Mouse (Mus musculus): ENCODE measurements at regions not wholly inside any gene's neighbourhood (a gene's known extent, or its start where the extent isn't known, plus 50 kb on each side); places are given as distances from the start of the nearest gene placed in this dataset.
"Not testable (repeated sequence)": the region's sequence is repeated elsewhere in the genome, so short reads cannot be mapped to it uniquely, and the experiment has no call there.

DNA sequence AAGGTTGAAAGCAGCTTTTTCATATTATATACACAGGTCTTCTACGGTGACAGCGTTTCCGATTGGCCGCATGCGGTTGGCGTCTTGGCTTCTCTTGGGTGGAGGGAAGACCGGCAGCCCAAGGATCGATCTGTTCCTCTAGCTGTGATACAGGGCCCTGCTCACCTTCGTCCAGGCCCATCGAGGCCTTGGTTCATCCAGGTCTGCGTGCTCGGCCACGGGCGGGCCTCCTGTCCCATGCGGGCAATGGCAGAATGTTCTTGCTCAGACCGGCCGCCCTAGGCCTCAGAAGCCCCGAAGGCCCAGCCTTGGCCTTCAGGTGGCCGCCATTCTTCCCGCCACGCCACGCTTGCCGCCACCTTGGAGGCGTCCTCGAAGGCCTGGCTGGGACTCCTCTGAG, 194.4 kb upstream of the Ppp6c start:
- no peak for DNase-seq

DNA sequence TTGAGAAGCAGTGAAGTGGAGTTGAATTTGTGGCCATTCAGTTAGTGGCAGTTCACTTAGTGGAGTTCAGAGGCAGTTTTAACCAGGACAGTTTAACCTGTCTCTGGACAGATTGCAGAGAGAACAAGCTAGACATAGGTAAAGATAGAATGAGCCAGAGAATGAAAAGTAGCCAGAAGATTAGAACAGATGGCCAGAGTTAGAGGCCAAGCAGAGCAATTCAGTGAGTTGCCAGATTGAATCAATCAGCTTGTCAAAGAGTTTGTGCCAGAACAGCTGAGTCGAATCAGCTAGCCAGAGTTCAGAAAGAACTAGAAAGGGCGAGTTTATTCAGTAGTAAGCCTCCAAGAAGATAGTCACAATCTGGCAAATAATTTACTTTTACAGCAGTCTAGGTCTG, 174.1 kb upstream of the Ppp6c start:
- DNase-seq = no peak

DNA sequence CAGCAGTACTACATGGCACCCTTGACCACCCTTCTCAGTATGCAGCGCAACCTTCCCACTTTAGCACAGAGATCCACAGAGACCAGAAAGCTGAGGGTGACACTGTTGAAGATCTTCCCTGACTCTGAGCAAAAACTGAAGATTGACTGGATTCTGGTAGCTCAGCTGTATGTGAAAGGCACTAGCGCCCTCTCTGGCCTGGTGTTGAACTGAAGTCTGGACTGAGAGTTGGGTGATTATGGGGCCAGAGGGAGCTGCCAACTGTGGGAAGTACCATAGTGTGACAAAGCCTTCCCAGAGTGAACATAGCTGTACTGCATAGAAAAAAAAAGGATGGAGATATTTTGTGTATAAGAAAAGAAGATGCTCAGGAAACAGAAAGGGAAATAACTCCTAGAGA, 173.3 kb upstream of the Ppp6c start:
- DNase-seq = no peak

DNA sequence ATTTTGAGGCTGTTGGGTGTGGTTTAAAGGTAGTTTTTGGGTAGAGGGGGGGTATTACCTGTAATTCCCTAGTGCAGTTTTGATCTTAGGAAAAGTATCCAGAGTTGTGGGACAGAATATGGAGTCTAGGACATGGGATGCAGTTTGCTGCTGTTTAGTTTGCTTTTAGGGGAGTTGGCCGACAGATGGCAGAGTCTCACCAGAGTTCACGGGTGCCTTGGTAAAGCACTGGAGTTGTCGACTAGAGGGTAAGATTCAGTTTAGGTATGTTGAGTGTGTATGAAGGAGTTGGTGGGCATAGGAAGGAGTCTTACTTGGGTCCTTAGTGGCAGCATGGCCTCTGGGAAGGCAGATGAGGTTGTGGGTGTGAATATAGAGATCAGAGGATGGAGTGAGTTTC, 168.4 kb upstream of the Ppp6c start:
- no peak for DNase-seq

DNA sequence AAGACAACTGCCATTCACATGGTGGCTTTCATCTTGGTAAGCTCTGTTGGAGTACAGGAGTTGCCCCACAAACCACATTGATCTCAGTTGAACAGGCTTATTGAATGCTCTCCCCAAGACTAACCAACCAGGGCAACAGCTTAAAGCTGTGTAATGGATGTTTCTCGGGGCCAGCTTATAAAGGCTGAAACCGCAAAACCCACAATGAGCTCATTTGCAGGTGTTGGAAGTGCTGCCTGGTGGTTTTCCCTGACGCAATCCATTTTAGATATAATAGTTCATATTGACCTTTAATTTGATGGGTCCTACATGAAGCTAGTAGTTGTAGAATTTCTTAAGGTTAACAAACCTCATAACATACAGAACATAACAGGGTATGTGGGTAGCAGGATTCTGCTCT, 151.0 kb upstream of the Ppp6c start:
- no peak for DNase-seq

DNA sequence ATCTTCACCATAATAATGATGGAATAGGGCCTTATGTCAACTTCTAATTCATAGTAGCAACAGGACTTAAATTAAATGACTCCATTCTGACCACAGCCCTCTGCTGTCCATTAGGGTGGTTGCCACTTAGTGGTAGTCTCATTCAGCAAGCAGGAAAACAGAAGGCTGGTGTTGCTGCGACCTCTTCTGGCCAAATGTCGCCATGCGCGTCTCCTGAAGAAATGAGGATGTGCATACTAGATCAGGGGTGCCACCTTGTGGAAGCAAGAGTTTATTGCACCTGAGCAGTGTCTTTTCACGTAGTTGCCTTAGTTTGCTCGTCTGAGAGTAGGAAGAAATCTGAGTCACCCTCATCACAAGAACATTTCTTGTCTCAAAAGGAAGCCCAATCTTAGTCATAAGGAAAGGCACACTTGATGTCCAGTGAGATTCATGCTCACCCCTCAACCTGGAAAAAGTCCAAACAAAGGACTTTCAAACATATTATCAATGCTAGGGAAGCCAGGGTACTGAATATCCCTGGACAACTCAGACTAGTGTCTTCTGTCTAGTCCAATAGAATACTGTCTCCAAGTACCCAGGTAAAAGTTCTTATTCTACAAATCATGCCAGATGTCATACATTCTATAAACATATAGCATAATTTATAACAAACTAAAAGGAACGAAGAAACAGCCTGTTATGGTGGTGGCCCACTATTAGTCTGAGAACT, 147.0 kb upstream of the Ppp6c start:
- peak; percentile 86 for DNase-seq

DNA sequence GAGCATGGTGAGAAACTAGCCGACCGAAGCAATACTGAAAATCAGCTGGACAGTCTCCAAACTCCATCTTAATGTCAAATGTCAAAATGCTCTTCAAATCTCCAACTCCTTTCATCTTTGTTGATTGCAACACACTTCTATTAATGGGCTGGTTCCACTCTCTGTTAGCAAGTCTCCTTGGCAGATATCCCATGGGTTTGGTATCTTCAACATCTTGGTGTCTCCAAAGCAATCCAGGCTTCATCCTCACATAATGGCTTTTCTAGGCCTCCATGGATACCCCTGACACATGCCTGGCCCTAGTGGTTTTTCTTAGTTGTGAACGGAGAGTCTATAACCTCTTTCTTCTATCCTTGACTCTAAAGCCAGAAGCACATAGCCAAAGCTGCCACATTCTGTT, 118.0 kb upstream of the Ppp6c start:
- no peak for DNase-seq

DNA sequence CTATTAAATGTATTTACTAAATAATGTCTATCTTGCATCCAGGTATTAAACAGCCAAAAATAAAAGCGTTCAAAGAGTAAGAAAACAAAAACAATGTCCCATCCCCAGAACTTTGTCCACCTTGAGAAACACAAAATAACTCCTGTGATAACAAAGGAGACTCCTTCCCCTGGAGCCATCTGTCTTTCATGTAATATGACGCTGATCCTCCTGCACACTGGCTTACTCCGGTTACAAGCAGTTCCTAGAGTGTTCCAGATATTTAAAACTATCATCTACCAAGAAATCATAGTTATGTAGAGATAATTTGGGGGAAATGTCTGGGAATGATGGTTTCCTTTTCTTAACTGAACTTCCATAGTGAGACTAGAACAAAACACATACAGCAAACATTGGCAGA, 114.2 kb upstream of the Ppp6c start:
- DNase-seq = no peak

DNA sequence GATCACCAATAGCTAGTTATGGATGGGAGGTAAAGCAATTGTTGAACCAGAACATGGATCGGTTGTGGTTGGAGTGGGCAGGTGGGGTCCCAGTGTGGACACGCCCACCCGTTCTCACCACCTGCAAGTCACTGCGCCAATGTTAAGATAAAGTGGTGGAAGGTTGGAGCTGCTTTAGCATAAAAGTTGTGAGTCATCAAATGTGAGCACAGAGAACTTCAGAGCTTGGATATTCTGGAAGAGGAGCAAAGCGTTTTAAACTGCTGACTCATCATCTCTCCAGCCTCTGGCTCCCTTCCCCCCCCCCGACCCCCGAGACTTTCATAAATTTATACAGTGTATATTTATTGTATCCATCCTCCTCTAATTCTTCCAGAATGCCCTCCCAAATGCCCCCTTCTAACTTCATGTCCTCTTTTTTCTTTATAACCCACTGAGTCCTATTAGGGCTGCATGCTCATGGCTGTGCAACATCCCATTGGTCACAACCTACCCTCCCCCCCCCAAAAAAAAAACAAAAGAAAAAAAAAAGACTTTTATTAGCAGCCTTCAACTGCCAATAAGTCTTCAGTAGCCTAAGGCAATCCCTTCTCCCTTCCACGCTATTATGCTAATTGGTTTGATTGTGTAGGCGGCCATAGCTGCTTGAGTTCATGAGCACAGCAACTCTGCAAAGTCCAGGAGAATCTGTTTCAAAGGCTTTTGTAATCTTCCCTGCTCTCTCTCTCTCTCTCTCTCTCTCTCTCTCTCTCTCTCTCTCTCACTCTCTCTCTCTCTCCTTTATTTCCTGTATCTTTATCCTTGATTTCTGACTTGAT, 112.8 kb upstream of the Ppp6c start:
- no peak for DNase-seq

DNA sequence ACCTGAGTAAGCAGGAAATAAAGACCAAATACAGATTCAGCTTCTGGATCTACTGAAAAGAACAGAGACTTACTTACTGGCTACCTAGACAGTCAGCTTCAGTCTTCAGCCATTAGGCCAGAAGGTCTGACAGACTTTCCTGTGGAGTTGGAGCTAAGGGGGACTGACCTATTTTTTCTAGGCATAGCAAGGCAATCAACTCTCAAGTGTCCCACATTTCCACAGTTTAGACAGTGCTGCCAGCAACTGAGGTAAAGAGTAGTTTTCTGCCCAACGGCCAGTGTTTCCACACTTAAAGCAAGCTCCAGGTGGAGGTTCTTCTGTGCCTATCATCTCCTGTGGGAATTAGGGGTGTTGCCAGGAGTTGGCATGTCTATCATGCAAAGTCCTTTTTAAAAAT, 111.3 kb upstream of the Ppp6c start:
- peak; percentile 7 for DNase-seq

DNA sequence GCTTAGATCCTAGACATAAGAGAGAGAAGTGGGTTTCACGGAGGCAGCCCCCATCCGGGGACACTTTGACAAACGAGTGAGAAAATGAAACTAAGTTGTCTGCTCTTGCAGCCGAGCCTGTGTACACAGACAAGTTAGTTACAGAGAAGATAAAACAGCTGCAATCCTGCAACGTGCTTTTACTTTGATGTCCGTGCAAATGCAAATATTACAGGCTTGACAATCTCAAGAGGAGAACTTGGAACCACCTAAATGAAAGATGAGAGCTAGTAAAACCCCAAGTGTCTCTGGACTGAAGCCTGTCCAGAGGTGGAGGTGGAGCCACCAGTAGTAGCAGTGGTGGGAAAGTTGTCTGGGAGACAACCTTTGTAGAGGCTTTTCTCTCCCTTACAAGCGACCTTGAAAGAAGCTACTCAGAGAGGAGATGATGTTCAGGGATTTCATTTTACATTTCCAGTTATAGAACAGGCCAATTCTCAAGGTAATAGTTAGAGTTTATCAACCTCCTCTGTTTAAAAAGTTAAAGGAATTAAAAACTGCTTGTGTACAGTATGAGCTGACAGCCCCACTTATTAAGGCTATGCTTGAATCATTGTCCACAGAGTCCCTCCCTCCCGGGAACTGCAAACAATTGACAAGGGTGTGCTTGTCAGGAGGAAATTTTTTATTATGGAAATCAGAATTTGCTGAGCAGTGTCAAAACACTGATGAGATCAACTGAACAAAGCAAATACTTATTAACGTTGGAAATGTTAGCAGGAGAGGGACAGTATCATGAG, 99.7 kb upstream of the Ppp6c start:
- no peak for DNase-seq

DNA sequence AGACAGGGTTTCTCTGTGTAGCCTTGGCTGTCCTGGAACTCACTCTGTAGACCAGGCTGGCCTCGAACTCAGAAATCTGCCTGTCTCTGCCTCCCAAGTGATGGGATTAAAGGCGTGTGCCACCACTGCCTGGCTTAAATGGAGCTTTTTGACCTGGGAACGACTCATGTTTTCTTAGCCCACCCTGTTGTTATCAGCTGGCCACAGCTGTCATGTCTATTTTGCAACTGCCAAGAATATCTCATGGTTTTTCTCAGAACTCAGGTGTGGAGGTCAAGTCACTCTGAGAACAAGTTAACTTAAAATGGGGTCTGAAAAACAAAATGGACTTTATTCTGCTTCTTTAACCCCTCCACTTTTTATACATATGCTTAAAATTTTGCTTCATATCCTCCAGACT, 98.9 kb upstream of the Ppp6c start:
- DNase-seq = not testable (repeated sequence)

DNA sequence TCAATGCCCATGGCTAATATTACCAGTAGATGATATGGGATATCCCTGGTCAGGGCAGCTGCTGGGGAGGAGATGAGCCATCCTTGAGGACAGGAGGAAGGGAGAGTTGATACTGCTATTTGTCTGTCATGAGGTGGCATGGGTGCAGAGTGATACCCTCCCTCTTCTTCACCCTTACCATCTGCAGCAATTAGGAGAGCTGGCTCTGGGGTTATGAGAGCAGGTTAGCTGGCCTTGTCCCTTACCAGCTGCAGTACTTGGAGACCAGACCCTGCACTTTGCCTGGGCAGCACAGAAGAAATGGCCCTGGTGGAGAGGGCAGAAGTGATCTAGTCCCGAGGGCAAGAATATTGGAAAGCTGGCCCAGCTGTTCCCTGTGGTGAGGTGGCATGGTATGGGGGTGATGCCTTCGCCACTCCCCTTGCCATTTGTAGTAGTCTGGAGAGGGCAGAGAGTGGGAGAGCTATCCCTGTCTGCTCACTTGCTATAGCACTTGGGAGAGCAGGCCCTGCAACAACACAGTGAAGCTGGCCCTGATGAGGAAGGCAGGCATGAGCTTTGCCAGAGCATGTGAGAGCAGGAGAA, 73.6 kb upstream of the Ppp6c start:
- DNase-seq = no peak

DNA sequence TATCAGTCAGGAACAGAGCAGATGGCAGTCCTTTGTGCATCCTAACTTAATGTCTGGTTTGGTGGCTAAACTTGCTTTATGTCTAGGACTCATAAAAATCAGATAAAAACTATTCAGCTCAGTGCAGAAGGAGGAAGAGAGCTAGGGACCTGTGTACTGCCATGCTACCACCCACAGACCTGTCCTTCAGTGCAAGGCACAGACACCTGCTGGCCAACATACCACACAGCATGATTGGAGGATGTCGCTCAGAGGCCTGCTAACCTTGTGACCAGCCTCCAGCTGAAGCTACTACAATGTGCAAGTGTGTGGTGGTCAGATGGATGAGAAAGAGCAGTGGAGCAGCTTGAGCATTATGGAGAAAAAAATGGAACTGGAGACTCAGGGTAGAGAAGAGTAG, 73.0 kb upstream of the Ppp6c start:
- DNase-seq = no peak

DNA sequence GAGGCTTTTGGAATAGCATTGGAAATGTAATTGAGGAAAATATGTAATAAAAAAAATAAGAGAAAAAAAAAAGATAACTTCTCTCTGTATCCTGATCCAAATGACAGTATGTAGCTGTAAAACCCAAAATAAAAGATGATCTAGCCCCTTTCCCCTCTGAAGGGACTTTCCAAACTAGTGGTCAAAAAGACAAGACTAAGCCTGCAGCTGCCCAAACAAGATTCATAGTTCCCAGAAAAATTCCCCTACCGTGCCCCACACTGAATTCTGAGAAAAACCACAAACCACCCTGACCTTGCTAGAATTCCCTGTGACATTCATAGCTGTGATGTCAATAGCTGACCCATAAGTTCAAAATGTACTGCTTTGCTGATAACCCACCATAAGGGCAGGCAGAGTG, 69.2 kb upstream of the Ppp6c start:
- no peak for DNase-seq

DNA sequence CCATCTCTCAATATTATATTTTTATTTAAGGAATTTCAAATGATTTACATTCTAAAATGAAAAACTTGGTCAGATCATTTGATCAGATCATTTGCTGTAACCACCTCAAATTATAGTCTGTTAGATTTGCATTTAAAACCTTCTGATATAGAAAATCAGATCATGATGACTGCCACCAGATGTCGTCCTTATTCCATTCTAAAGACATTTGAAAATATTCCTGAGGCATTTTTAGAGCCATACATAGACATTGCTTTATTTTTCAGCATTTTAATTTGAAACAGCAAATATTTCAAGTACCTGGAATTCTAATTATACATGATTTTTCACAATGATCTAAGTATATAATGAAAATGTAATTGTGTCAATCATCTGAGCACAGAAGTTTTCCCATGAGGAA, 52.0 kb upstream of the Ppp6c start:
- DNase-seq = no peak

Measured in cerebellum, adult 11-12 months (tissue).